In the genomic region with DNA sequence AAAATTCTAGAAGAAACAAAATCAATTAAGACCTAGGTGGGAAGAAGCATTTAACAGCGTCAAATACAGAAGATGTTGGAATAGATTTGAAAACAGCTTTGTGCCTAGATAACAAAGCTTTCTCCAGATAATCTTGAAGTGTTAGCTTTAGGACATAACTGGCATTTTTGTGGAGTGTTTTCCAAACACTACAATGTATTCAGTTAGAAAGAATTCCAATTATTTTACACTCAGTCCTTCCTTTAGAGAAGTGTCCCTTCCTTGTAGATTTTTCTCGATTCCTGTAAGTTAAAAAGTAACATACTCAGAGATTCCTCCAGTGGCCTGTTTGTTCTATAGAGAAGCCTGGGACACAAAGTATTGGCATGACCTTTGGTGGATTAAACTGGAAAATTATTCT, we compare ENCODE assay signal across 21 mouse cellular contexts. TPM values are rescaled to one million over a fixed set of nuclear protein-coding genes. Genes with fewer than 3 reads are reported as not detected.
A peak's percentile ranks its signal among the peaks of the same experiment; 100 is the strongest.
DNase-seq lines count a peak whose midpoint lies in the region; ATAC-seq lines count a peak whose summit lies in the region.
"Had no signal": no experiment of that assay in that cellular context is flagged by ENCODE, and none has a peak within 500 bp of the region (broad histone marks: within the 10 kb centered on the region; RNA-seq: fewer than 3 reads in every experiment).

No protein-coding gene starts in this region.

- peak overlapping the region; percentile 67 for H3K27ac ChIP-seq in lung, embryonic 15.5 days
- H3K27ac ChIP-seq: gastrocnemius, adult 2 months; hindbrain, embryonic 12.5 days; hindbrain, embryonic 15.5 days had no signal

- no peaks in the 10 kb centered on the region for H3K27me3 ChIP-seq in lung, embryonic 15.5 days
- H3K27me3 ChIP-seq: hindbrain, embryonic 12.5 days; hindbrain, embryonic 15.5 days had no signal

- ATAC-seq in lung, embryonic 15.5 days (ENCODE audit: borderline replicate concordance, extremely low read depth, low FRiP score, low TSS enrichment), result no peak
- ATAC-seq: activated CD4-positive, CD25-positive, alpha-beta regulatory T cell, adult 4 months; CD4-positive, CD25-positive, alpha-beta regulatory T cell, adult 4 months; forebrain, embryonic 14.5 days; forebrain, postnatal 0 days had no signal

- no peak for DNase-seq in lung, postnatal 4 days
- peak; percentile 10 for DNase-seq in lung, postnatal 25 days (ENCODE audit: low spot score)
- no peak for DNase-seq in lung, postnatal 14 days
- peak; percentile 3 for DNase-seq in lung, postnatal 36 days
- DNase-seq in testis, postnatal 10 days (ENCODE audit: low spot score), result no peak
- DNase-seq: adrenal gland, adult 8-10 months; adrenal gland, postnatal 25 days; cerebellum, adult 18-20 months; cerebellum, adult 9-10 months; cerebellum, postnatal 14 days; forebrain, postnatal 0 days; gastrocnemius, adult 2 months; gastrocnemius, postnatal 14 days; heart, adult 11 months had no signal

- 42% methylated on average over 2 of the region's 2 CpGs for WGBS in lung, embryonic 15.5 days

- no peak overlapping the region for H3K4me3 ChIP-seq in lung, embryonic 15.5 days
- H3K4me3 ChIP-seq: gastrocnemius, adult 2 months; hindbrain, embryonic 12.5 days; hindbrain, embryonic 15.5 days had no signal

- H3K36me3 ChIP-seq in lung, embryonic 15.5 days, result no peaks in the 10 kb centered on the region
- H3K36me3 ChIP-seq: hindbrain, embryonic 12.5 days; hindbrain, embryonic 15.5 days had no signal

- no peaks in the 10 kb centered on the region for H3K9me3 ChIP-seq in lung, embryonic 15.5 days
- H3K9me3 ChIP-seq: hindbrain, embryonic 12.5 days; hindbrain, embryonic 15.5 days had no signal

- H3K4me1 ChIP-seq in lung, embryonic 15.5 days, result peaks cover 10% of the 10 kb centered on the region; the same call in 1 of the 2 replicates
- H3K4me1 ChIP-seq: hindbrain, embryonic 15.5 days had no signal

- no peak overlapping the region for H3K9ac ChIP-seq in lung, embryonic 15.5 days
- H3K9ac ChIP-seq: forebrain, postnatal 0 days; hindbrain, embryonic 12.5 days; hindbrain, embryonic 15.5 days had no signal

- no peak overlapping the region for H3K4me2 ChIP-seq in lung, embryonic 15.5 days
- H3K4me2 ChIP-seq: heart, embryonic 11.5 days; hindbrain, embryonic 12.5 days; hindbrain, embryonic 15.5 days had no signal

RNA-seq across cellular contexts. Expression of gene Epha4, which starts 23.7 kb away (rescaled TPM):
- polyA plus RNA-seq in lung, embryonic 15.5 days (2015; fragmentation: Nextera tagmentation; extraction: Ambion mirVana), result 14.2 and 16.9 TPM in 2 replicates

Comparison
In these comparisons a context has a peak if more than half of its experiments do, and no peak if none do; other contexts are left out.
1. DNase-seq: peak in lung, postnatal 25 days (single experiment) and lung, postnatal 36 days (single experiment); none in lung, postnatal 4 days (0 of 2), lung, postnatal 14 days (single experiment) and testis, postnatal 10 days (single experiment).